Mouse (Mus musculus): ENCODE measurements around the gene Frrs1l. TPM values are rescaled to one million over a fixed set of nuclear protein-coding genes. Genes with fewer than 3 reads are reported as not detected.

Gene Frrs1l
- polyA plus RNA-seq, 1 experiment from 2014 or later: 9.2 TPM

Other genes starting within 250 kb of the Frrs1l start
- gene Actl7b, start 248.9 kb downstream of the Frrs1l start, polyA plus RNA-seq (2016; fragmentation: Nextera tagmentation; extraction: Ambion mirVana): not detected in 2 replicates
- not detected in 2 replicates for gene Actl7a, start 247.0 kb downstream of the Frrs1l start, polyA plus RNA-seq (2016; fragmentation: Nextera tagmentation; extraction: Ambion mirVana)
- gene Elp1, start 188.1 kb downstream of the Frrs1l start, polyA plus RNA-seq (2016; fragmentation: Nextera tagmentation; extraction: Ambion mirVana): 73.9 and 84.9 TPM in 2 replicates
- gene Fam206a, start 188.0 kb downstream of the Frrs1l start, polyA plus RNA-seq (2016; fragmentation: Nextera tagmentation; extraction: Ambion mirVana): 22.2 and 24.1 TPM in 2 replicates
- 23.4 and 23.7 TPM in 2 replicates for gene Ctnnal1, start 125.2 kb downstream of the Frrs1l start, polyA plus RNA-seq (2016; fragmentation: Nextera tagmentation; extraction: Ambion mirVana)
- gene Tmem245, start 43.0 kb downstream of the Frrs1l start, polyA plus RNA-seq (2016; fragmentation: Nextera tagmentation; extraction: Ambion mirVana): 10.4 and 11.6 TPM in 2 replicates
- gene Epb41l4b, start 153.0 kb upstream of the Frrs1l start, polyA plus RNA-seq (2016; fragmentation: Nextera tagmentation; extraction: Ambion mirVana): 1.5 and 2.0 TPM in 2 replicates